Mouse (Mus musculus) kidney, postnatal 36 days (tissue): ENCODE results near the gene Ak4.

ENCODE experiments used
- DNase-seq, 2 experiments: peaks; one replicate each; pipeline ENCODE4 v3.0.0; 2021 to 2022; ENCODE audit warnings: mixed read lengths in 2 of 2

Ak4 gene

DNA sequence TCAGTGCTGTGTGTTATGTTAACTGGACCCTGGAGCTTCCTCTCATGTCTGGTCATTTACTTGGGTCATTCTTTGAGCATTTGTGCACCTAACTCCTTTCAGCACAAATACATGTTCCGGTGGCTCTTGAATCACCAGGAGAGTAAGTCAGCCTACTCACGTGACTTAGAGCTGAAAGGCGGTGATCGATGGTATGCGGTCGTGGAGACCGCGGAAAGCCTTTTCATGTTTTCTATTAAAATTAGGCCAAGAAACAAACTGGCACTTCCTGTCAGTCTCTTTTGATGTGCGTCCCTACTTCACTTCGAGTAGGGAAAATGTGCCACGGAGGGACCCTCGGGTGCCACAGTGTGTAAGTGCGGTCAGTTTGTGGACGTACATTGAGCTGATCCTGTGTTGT is 96.8 kb downstream of the Ak4 start:
- no peak for DNase-seq
